Mouse (Mus musculus): ENCODE measurements around the gene Gm47996.
"Not testable (repeated sequence)": the region's sequence is repeated elsewhere in the genome, so short reads cannot be mapped to it uniquely, and the experiment has no call there.

DNA sequence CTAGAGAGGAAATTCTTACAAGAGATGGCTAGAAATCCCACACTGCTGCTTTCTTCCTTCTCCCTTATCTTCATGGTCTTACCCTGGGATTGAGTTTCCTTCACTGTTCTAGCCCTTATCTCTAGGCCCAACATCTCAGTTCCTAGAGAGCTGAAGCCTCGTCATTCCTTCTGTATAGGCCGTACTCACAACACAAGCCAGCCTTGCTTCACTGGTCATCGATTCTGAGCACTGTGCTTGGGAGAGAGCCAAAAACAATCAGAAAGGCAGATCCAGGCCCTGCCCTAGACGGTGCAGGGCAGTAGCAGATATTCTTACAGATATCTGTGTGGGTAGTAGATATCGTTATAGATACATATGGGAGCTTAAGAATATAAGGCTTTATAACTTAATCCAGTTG is 7.2 kb upstream of the Gm47996 start:
- not testable (repeated sequence) for TF ChIP-seq CTCF (IDR thresholded peaks at IDR 0.05; ENCODE audit: extremely low read depth, insufficient read length, insufficient replicate concordance, low read depth, low read length); POLR2A (IDR thresholded peaks at IDR 0.05; ENCODE audit: low read depth, low read length)
